Mouse (Mus musculus): ENCODE measurements around the gene Mttp.

GRCm38 (mm10) chr3:138139663-138140062 is 5.1 kb downstream of the Mttp start:
- TF ChIP-seq POLR2A (IDR thresholded peaks at IDR 0.05; ENCODE audit: borderline replicate concordance, extremely low read depth, insufficient read depth, insufficient read length, poor library complexity, severe bottlenecking) (no peak), CTCF (IDR thresholded peaks at IDR 0.05; ENCODE audit: borderline replicate concordance, extremely low read depth, insufficient read depth, insufficient read length) (no peak)
